Mouse (Mus musculus) neutrophil, adult 83 days (primary cell): ENCODE measurements around the gene Gm29110. TPM values are rescaled to one million over a fixed set of nuclear protein-coding genes. Genes with fewer than 3 reads are reported as not detected.

ENCODE experiments used
- total RNA-seq, 2 experiments: library from RNA; stranded (reverse); gene quantifications; one replicate each; pipeline ENCODE4 v1.2.4; 2023

The Gm29110 gene
- not detected for total RNA-seq

DNA sequence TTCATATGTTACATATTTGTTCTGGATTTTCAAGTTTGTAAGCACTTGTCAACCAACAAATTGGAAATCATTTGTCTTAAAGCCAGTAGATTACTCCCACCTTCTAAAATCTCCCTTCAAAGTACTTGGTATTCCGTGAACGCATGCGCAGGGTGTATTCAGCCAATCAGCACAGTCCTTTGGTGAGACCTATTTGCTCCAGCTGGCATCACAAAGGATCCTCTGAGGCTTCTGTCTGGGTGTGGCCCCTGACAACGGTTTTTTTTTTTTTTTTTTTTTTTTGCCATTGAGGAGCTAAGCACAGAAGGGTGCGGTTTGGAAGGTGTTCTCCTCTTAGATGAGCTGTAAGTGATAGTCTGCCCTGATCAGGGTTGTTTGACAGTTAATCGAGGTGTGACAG, at the start of gene Gm29110:
Gene Gm29110, plus strand, starts transcription at position 301 of the 400 bp plus-strand sequence.

Other genes starting within 250 kb of the Gm29110 start
- gene Gm21913, start 153.4 kb downstream of the Gm29110 start, total RNA-seq: not detected